8 mouse cellular contexts compared by ENCODE assay signal in genomic region chr6:86578396-86578795, GRCm38 (mm10). TPM values are rescaled to one million over a fixed set of nuclear protein-coding genes. Genes with fewer than 3 reads are reported as not detected.
A peak's percentile ranks its signal among the peaks of the same experiment; 100 is the strongest.
DNase-seq lines count a peak whose midpoint lies in the region; ATAC-seq and TF ChIP-seq lines count a peak whose summit lies in the region.
"Had no signal": no experiment of that assay in that cellular context is flagged by ENCODE, and none has a peak within 500 bp of the region (broad histone marks: within the 10 kb centered on the region; RNA-seq: fewer than 3 reads in every experiment).

No protein-coding gene starts in this region.

- intact Hi-C loops in heart, postnatal 25 days (cut with DNase I) = no loop called here

- H3K27me3 ChIP-seq in lung, embryonic 14.5 days (ENCODE audit: insufficient read depth, low read length) = no peaks in the 10 kb centered on the region
- H3K27me3 ChIP-seq in thymus, adult 2 months (ENCODE audit: control insufficient read depth, insufficient read depth, low read length) = no peaks in the 10 kb centered on the region

- no peak for ATAC-seq in lung, embryonic 14.5 days (ENCODE audit: insufficient read depth)

- no peak overlapping the region for H3K27ac ChIP-seq in lung, embryonic 14.5 days (ENCODE audit: low read depth)
- H3K27ac ChIP-seq in thymus, adult 2 months (ENCODE audit: control insufficient read depth, insufficient read depth, low read length) = no peak overlapping the region

- TF ChIP-seq POLR2A in thymus, adult 2 months (IDR thresholded peaks at IDR 0.05; ENCODE audit: control insufficient read depth, extremely low read depth, insufficient read depth, low read length, poor library complexity) = no peak

- H3K4me1 ChIP-seq in lung, embryonic 14.5 days (ENCODE audit: insufficient read depth) = peaks cover 4% of the 10 kb centered on the region
- peaks cover 5% of the 10 kb centered on the region for H3K4me1 ChIP-seq in thymus, adult 2 months (replicated peaks; ENCODE audit: control insufficient read depth, insufficient read depth, low read length)

- no peak overlapping the region for H3K9ac ChIP-seq in lung, embryonic 14.5 days

- TF ChIP-seq CTCF in lung, embryonic 14.5 days (IDR thresholded peaks at IDR 0.05; ENCODE audit: low read depth) = no peak
- no peak for TF ChIP-seq CTCF in thymus, adult 2 months (IDR thresholded peaks at IDR 0.05; ENCODE audit: borderline replicate concordance, control insufficient read depth, extremely low read depth, insufficient read depth, low read length, poor library complexity)

- DNase-seq in heart, adult 11 months = peak; percentile 88
- no peak for DNase-seq in heart, postnatal 25 days (ENCODE audit: low spot score)
- peak; percentile 51 for DNase-seq in MN1 (ENCODE audit: low spot score)
- DNase-seq in brain, adult 2 months (ENCODE audit: low read depth, low spot score) = peak; percentile 20
- peak; percentile 68 for DNase-seq in lung, embryonic 14.5 days
- DNase-seq in frontal cortex, postnatal 10 days (ENCODE audit: low spot score in 2 of 2) = no peak
- no peak for DNase-seq in thymus, adult 2 months

- H3K4me2 ChIP-seq in lung, embryonic 14.5 days = no peak overlapping the region
- H3K4me2 ChIP-seq: midbrain, embryonic 11.5 days had no signal

- H3K9me3 ChIP-seq in lung, embryonic 14.5 days (ENCODE audit: low read depth, low read length) = no peaks in the 10 kb centered on the region

- WGBS in lung, embryonic 14.5 days = 54% methylated on average over 2 of the region's 2 CpGs
- 95% methylated on average over 2 of the region's 2 CpGs for WGBS in thymus, adult 2 months

- H3K4me3 ChIP-seq in lung, embryonic 14.5 days (ENCODE audit: low read depth, low read length) = no peak overlapping the region
- no peak overlapping the region for H3K4me3 ChIP-seq in thymus, adult 2 months (ENCODE audit: control insufficient read depth, insufficient read depth, low read length)

- H3K36me3 ChIP-seq in lung, embryonic 14.5 days (ENCODE audit: insufficient read depth) = no peaks in the 10 kb centered on the region
- H3K36me3 ChIP-seq in thymus, adult 2 months (ENCODE audit: control insufficient read depth, insufficient read depth, low read length) = no peaks in the 10 kb centered on the region

RNA-seq across cellular contexts. Expression of gene Asprv1, which starts 49.6 kb away (rescaled TPM):
- under 1 TPM in 1 of 2 experiments, not detected in 1; 0.16 TPM for total RNA-seq in heart, postnatal 25 days (2021)
- polyA plus RNA-seq in lung, embryonic 14.5 days (2014; fragmentation: Nextera tagmentation; extraction: Ambion mirVana) = 0.42 and 0.60 TPM in 2 replicates
- 7.6 and 10.1 TPM in 2 replicates for polyA plus RNA-seq in thymus, adult 2 months (2012; rRNA removed)

RNA-seq across cellular contexts. Expression of gene Pcbp1, which starts 52.3 kb away (rescaled TPM):
- total RNA-seq in heart, postnatal 25 days (2021) = 100 to 1,000 TPM; 153 to 166 TPM
- polyA plus RNA-seq in lung, embryonic 14.5 days (2014; fragmentation: Nextera tagmentation; extraction: Ambion mirVana) = 552 and 588 TPM in 2 replicates
- polyA plus RNA-seq in thymus, adult 2 months (2012; rRNA removed) = 291 and 363 TPM in 2 replicates

Comparison
In these comparisons a context has a peak if more than half of its experiments do, and no peak if none do; other contexts are left out.
1. DNase-seq: peak in heart, adult 11 months (single experiment), MN1 (single experiment), brain, adult 2 months (single experiment) and lung, embryonic 14.5 days (single experiment); none in heart, postnatal 25 days (single experiment), frontal cortex, postnatal 10 days (0 of 2) and thymus, adult 2 months (single experiment).